In genomic region chr17:25433617-25434606, GRCm38 (mm10) we compare ENCODE assay signal across 8 mouse cellular contexts. TPM values are rescaled to one million over a fixed set of nuclear protein-coding genes. Genes with fewer than 3 reads are reported as not detected.
DNase-seq lines count a peak whose midpoint lies in the region; ATAC-seq and TF ChIP-seq lines count a peak whose summit lies in the region.

Gene Cacna1h, minus strand, starts transcription at chr17:25433783.

- 5% methylated on average over 62 of the region's 103 CpGs for WGBS in forebrain, postnatal 0 days
- 2% methylated on average over 77 of the region's 103 CpGs for WGBS in hindbrain, postnatal 0 days
- WGBS in limb, embryonic 11.5 days = under 1% methylated on average over 87 of the region's 103 CpGs
- under 1% methylated on average over 67 of the region's 103 CpGs for WGBS in midbrain, postnatal 0 days
- WGBS in stomach, postnatal 0 days = under 1% methylated on average over 64 of the region's 103 CpGs

- peak; percentile 84 for TF ChIP-seq CTCF in forebrain, postnatal 0 days (IDR thresholded peaks at IDR 0.05; ENCODE audit: low read depth)
- TF ChIP-seq CTCF in hindbrain, postnatal 0 days (IDR thresholded peaks at IDR 0.05; ENCODE audit: low read depth) = peak; percentile 57
- TF ChIP-seq CTCF in midbrain, postnatal 0 days (IDR thresholded peaks at IDR 0.05) = peak; percentile 83
- TF ChIP-seq CTCF in stomach, postnatal 0 days (IDR thresholded peaks at IDR 0.05; ENCODE audit: low read depth) = peak; percentile 77

- no peak for ATAC-seq in CD4-positive, CD25-positive, alpha-beta regulatory T cell, adult 4 months
- peak; percentile 88 for ATAC-seq in forebrain, postnatal 0 days
- peak; percentile 87 for ATAC-seq in hindbrain, postnatal 0 days
- peak; percentile 91 for ATAC-seq in limb, embryonic 11.5 days (ENCODE audit: insufficient number of reproducible peaks, low FRiP score, low TSS enrichment, low read depth)
- peak; percentile 83 for ATAC-seq in midbrain, postnatal 0 days (ENCODE audit: low FRiP score)
- ATAC-seq in stomach, postnatal 0 days (ENCODE audit: low FRiP score, low TSS enrichment) = peak; percentile 82

- DNase-seq in CD4-positive, CD25-positive, alpha-beta regulatory T cell, adult 2 months (ENCODE audit: low read depth, low spot score) = peak; percentile 26
- peak; percentile 86 for DNase-seq in adrenal gland, postnatal 10 days
- DNase-seq in forebrain, postnatal 0 days = peak; percentile 92
- DNase-seq in hindbrain, postnatal 0 days (ENCODE audit: low spot score) = peak; percentile 85
- DNase-seq in limb, embryonic 11.5 days (ENCODE audit: low spot score) = peak; percentile 93
- peak; percentile 73 for DNase-seq in midbrain, postnatal 0 days (ENCODE audit: low spot score)
- peak; percentile 74 for DNase-seq in stomach, postnatal 0 days (ENCODE audit: low spot score)

- H3K4me2 ChIP-seq in forebrain, postnatal 0 days (ENCODE audit: low read depth) = peak within 1 kb of the TSS; percentile 78
- H3K4me2 ChIP-seq in hindbrain, postnatal 0 days (ENCODE audit: low read depth, low read length) = peak within 1 kb of the TSS; percentile 90
- H3K4me2 ChIP-seq in limb, embryonic 11.5 days (ENCODE audit: low read depth, severe bottlenecking) = peak within 1 kb of the TSS; percentile 97
- peak within 1 kb of the TSS; percentile 86 for H3K4me2 ChIP-seq in midbrain, postnatal 0 days (ENCODE audit: low read depth, low read length, poor library complexity, severe bottlenecking)
- peak within 1 kb of the TSS; percentile 88 for H3K4me2 ChIP-seq in stomach, postnatal 0 days (replicated peaks; ENCODE audit: low read depth)

- H3K9me3 ChIP-seq in forebrain, postnatal 0 days (ENCODE audit: low read length) = no peaks in the 10 kb centered on the region
- H3K9me3 ChIP-seq in hindbrain, postnatal 0 days (ENCODE audit: low read length) = no peaks in the 10 kb centered on the region
- H3K9me3 ChIP-seq in limb, embryonic 11.5 days (ENCODE audit: control insufficient read depth, low read length) = no peaks in the 10 kb centered on the region
- no peaks in the 10 kb centered on the region for H3K9me3 ChIP-seq in midbrain, postnatal 0 days (ENCODE audit: low read length)
- no peaks in the 10 kb centered on the region for H3K9me3 ChIP-seq in stomach, postnatal 0 days (ENCODE audit: control insufficient read depth, low read length)

- no peaks in the 10 kb centered on the region for H3K36me3 ChIP-seq in forebrain, postnatal 0 days (ENCODE audit: insufficient read depth)
- no peaks in the 10 kb centered on the region for H3K36me3 ChIP-seq in hindbrain, postnatal 0 days (ENCODE audit: insufficient read depth, low read length)
- no peaks in the 10 kb centered on the region for H3K36me3 ChIP-seq in limb, embryonic 11.5 days (ENCODE audit: control insufficient read depth, insufficient read depth, low read length)
- H3K36me3 ChIP-seq in midbrain, postnatal 0 days (ENCODE audit: insufficient read depth, low read length) = peaks cover 2% of the 10 kb centered on the region; the same call in 1 of the 2 replicates
- H3K36me3 ChIP-seq in stomach, postnatal 0 days (ENCODE audit: control insufficient read depth, insufficient read depth, low read length) = no peaks in the 10 kb centered on the region

- no peaks in the 10 kb centered on the region for H3K27me3 ChIP-seq in forebrain, postnatal 0 days (ENCODE audit: insufficient read depth, low read length)
- no peaks in the 10 kb centered on the region for H3K27me3 ChIP-seq in hindbrain, postnatal 0 days (ENCODE audit: insufficient read depth, low read length)
- peaks cover 15% of the 10 kb centered on the region for H3K27me3 ChIP-seq in limb, embryonic 11.5 days (ENCODE audit: control insufficient read depth, insufficient read depth, low read length)
- H3K27me3 ChIP-seq in midbrain, postnatal 0 days (ENCODE audit: insufficient read depth, low read length) = no peaks in the 10 kb centered on the region
- no peaks in the 10 kb centered on the region; the same call in 1 of the 2 replicates for H3K27me3 ChIP-seq in stomach, postnatal 0 days (ENCODE audit: control insufficient read depth, insufficient read depth, low read length)

- H3K9ac ChIP-seq in forebrain, postnatal 0 days = peak within 1 kb of the TSS; percentile 86
- peak within 1 kb of the TSS; percentile 78 for H3K9ac ChIP-seq in hindbrain, postnatal 0 days (replicated peaks; ENCODE audit: low read length)
- peak within 1 kb of the TSS; percentile 77 for H3K9ac ChIP-seq in limb, embryonic 11.5 days (ENCODE audit: low read length)
- peak within 1 kb of the TSS; percentile 86 for H3K9ac ChIP-seq in midbrain, postnatal 0 days (replicated peaks; ENCODE audit: low read length, poor library complexity, severe bottlenecking)
- H3K9ac ChIP-seq in stomach, postnatal 0 days (ENCODE audit: low read length) = peak within 1 kb of the TSS; percentile 68

- peaks cover 7% of the 10 kb centered on the region for H3K4me1 ChIP-seq in forebrain, postnatal 0 days (ENCODE audit: insufficient read depth)
- H3K4me1 ChIP-seq in hindbrain, postnatal 0 days (ENCODE audit: insufficient read depth, low read length) = peaks cover 20% of the 10 kb centered on the region; the same call in 1 of the 2 replicates
- peaks cover 32% of the 10 kb centered on the region for H3K4me1 ChIP-seq in limb, embryonic 11.5 days (ENCODE audit: control insufficient read depth, insufficient read depth, low read length)
- peaks cover 11% of the 10 kb centered on the region; the same call in 1 of the 2 replicates for H3K4me1 ChIP-seq in midbrain, postnatal 0 days (ENCODE audit: insufficient read depth, low read length)
- peaks cover 5% of the 10 kb centered on the region for H3K4me1 ChIP-seq in stomach, postnatal 0 days (replicated peaks; ENCODE audit: control insufficient read depth, insufficient read depth)

- H3K4me3 ChIP-seq in forebrain, postnatal 0 days (ENCODE audit: low read depth, low read length) = peak within 1 kb of the TSS; percentile 84
- H3K4me3 ChIP-seq in hindbrain, postnatal 0 days (ENCODE audit: low read length) = peak within 1 kb of the TSS; percentile 72
- peak within 1 kb of the TSS; percentile 80 for H3K4me3 ChIP-seq in limb, embryonic 11.5 days (ENCODE audit: low read depth, low read length)
- H3K4me3 ChIP-seq in midbrain, postnatal 0 days (ENCODE audit: low read depth, low read length) = peak within 1 kb of the TSS; percentile 80
- peak within 1 kb of the TSS; percentile 64 for H3K4me3 ChIP-seq in stomach, postnatal 0 days (ENCODE audit: low read depth, low read length)

- no peak for TF ChIP-seq EP300 in stomach, postnatal 0 days (optimal IDR thresholded peaks at IDR 0.05)

- H3K27ac ChIP-seq in forebrain, postnatal 0 days (ENCODE audit: low read depth, low read length) = peak within 1 kb of the TSS; percentile 84
- H3K27ac ChIP-seq in hindbrain, postnatal 0 days = peak within 1 kb of the TSS; percentile 69
- H3K27ac ChIP-seq in limb, embryonic 11.5 days (replicated peaks; ENCODE audit: low read depth, low read length) = peak within 1 kb of the TSS; percentile 87
- H3K27ac ChIP-seq in midbrain, postnatal 0 days (ENCODE audit: low read depth, low read length) = peak within 1 kb of the TSS; percentile 75
- H3K27ac ChIP-seq in stomach, postnatal 0 days (replicated peaks) = peak within 1 kb of the TSS; percentile 79

RNA-seq across cellular contexts. Expression of gene Cacna1h, which starts in this region (rescaled TPM):
- not detected for polyA plus RNA-seq in CD4-positive, CD25-positive, alpha-beta regulatory T cell, adult 4 months (2017; shearing (Covaris generic))
- 10 to 100 TPM; 23.5 to 46.0 TPM for total RNA-seq in adrenal gland, postnatal 10 days (2021)
- 101 and 149 TPM in 2 replicates for total RNA-seq in forebrain, postnatal 0 days (2014; rRNA removed)
- 6.2 and 8.1 TPM in 2 replicates for polyA plus RNA-seq in forebrain, postnatal 0 days (2015; fragmentation: Nextera tagmentation; extraction: Ambion mirVana)
- 82.1 and 111 TPM in 2 replicates for total RNA-seq in hindbrain, postnatal 0 days (2014; rRNA removed)
- polyA plus RNA-seq in hindbrain, postnatal 0 days (2015; fragmentation: Nextera tagmentation; extraction: Ambion mirVana) = 4.8 and 5.7 TPM in 2 replicates
- 5.5 TPM in 2 replicates for polyA plus RNA-seq in limb, embryonic 11.5 days (2014; fragmentation: Nextera tagmentation; extraction: Ambion mirVana)
- total RNA-seq in midbrain, postnatal 0 days (2014; rRNA removed) = 117 and 164 TPM in 2 replicates
- 7.6 and 9.5 TPM in 2 replicates for polyA plus RNA-seq in midbrain, postnatal 0 days (2015; fragmentation: Nextera tagmentation; extraction: Ambion mirVana)
- polyA plus RNA-seq in stomach, postnatal 0 days (2015; fragmentation: Nextera tagmentation; extraction: Ambion mirVana) = 1.5 and 1.7 TPM in 2 replicates

Comparison
In these comparisons a context has a peak if more than half of its experiments do, and no peak if none do; other contexts are left out.
1. DNase-seq: peak in every context shown above with its lines; median percentile 93 in limb, embryonic 11.5 days; 92 in forebrain, postnatal 0 days; 86 in adrenal gland, postnatal 10 days; 85 in hindbrain, postnatal 0 days; 74 in stomach, postnatal 0 days; 73 in midbrain, postnatal 0 days; 26 in CD4-positive, CD25-positive, alpha-beta regulatory T cell, adult 2 months.